Mouse (Mus musculus): Measurements from ENCODE around the gene Mpz.
A peak's percentile ranks its signal among the peaks of the same experiment; 100 is the strongest.

Mpz gene

GRCm38 (mm10) chr1:171187851-171188700 lies 37.6 kb downstream of the Mpz start:
- peak; percentile 60 for DNase-seq (ENCODE audit: low spot score)

GRCm38 (mm10) chr1:171189046-171189445 lies 38.5 kb downstream of the Mpz start:
- no peak for DNase-seq (ENCODE audit: low spot score)

GRCm38 (mm10) chr1:171189476-171190114 lies 39.1 kb downstream of the Mpz start:
- DNase-seq (ENCODE audit: low spot score): no peak

- DNase-seq (ENCODE audit: low spot score): no peak
These were observed 40.3 kb downstream of the Mpz start for GRCm38 (mm10) chr1:171190832-171191231.

- no peak for DNase-seq (ENCODE audit: low spot score)
These were observed 41.8 kb downstream of the Mpz start for GRCm38 (mm10) chr1:171192283-171192682.

- peak; percentile 51 for DNase-seq (ENCODE audit: low spot score)
These were observed 42.8 kb downstream of the Mpz start for GRCm38 (mm10) chr1:171193093-171193840.

- DNase-seq (ENCODE audit: low spot score): no peak
These were observed 43.7 kb downstream of the Mpz start for GRCm38 (mm10) chr1:171193911-171194830.

GRCm38 (mm10) chr1:171195046-171195822 lies 44.7 kb downstream of the Mpz start:
- no peak for DNase-seq (ENCODE audit: low spot score)

GRCm38 (mm10) chr1:171195887-171196397 lies 45.4 kb downstream of the Mpz start, which contains the start of gene Pcp4l1:
Pcp4l1 (minus strand) TSS chr1:171196268.
- DNase-seq (ENCODE audit: low spot score): peak; percentile 75

GRCm38 (mm10) chr1:171199532-171199931 lies 49.0 kb downstream of the Mpz start:
- no peak for DNase-seq (ENCODE audit: low spot score)

- DNase-seq (ENCODE audit: low spot score): no peak
These were observed 50.3 kb downstream of the Mpz start for GRCm38 (mm10) chr1:171200769-171201168.

- DNase-seq (ENCODE audit: low spot score): no peak
These were observed 53.1 kb downstream of the Mpz start for GRCm38 (mm10) chr1:171203471-171204248.

- no peak for DNase-seq (ENCODE audit: low spot score)
These were observed 53.7 kb downstream of the Mpz start for GRCm38 (mm10) chr1:171204249-171204644.

GRCm38 (mm10) chr1:171205704-171206493 lies 55.4 kb downstream of the Mpz start:
- DNase-seq (ENCODE audit: low spot score): no peak

GRCm38 (mm10) chr1:171209409-171209808 lies 58.9 kb downstream of the Mpz start:
- DNase-seq (ENCODE audit: low spot score): no peak

All from embryo, embryonic 10 days (tissue).